Mouse (Mus musculus): Measurements from ENCODE around the gene Gm8897.
"Not testable (repeated sequence)": the region's sequence is repeated elsewhere in the genome, so short reads cannot be mapped to it uniquely, and the experiment has no call there.

Gene Gm8897

GRCm38 (mm10) chr5:11416118-11416517 is at the start of gene Gm8897:
Gm8897 (plus strand) TSS chr5:11416418.
- DNase-seq (ENCODE audit: low read depth, low spot score): not testable (repeated sequence)

- DNase-seq (ENCODE audit: low read depth, low spot score): not testable (repeated sequence)
These were observed 473 bp downstream of the Gm8897 start for GRCm38 (mm10) chr5:11416691-11417090.

All from telencephalon, adult 2 months (tissue).